Mouse (Mus musculus): ENCODE measurements around the gene Olfr479. TPM values are rescaled to one million over a fixed set of nuclear protein-coding genes. Genes with fewer than 3 reads are reported as not detected.

The Olfr479 gene
- not detected in 2 replicates for polyA plus RNA-seq (2015; fragmentation: Nextera tagmentation; extraction: Ambion mirVana)

DNA sequence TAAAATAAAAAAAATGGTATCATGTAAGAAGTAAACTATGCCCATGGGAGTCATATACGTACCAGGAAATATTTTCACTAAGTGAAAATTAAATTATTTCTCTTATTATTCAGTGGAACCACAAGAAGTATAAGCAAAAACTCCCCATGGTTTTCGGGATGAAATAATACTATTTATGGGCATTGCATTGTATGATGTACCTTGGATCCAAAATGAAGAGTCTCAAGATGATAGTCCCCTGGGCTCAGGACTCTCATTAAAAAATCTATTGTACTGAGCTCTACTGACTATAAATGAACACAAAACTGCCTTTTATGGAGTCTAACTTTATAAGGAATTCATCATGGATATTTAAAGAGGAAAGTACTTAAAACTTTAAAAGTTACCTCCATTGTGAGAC, at the start of gene Olfr479:
TSS of gene Olfr479 (plus strand) at position 301 of the 400 bp plus-strand sequence.

GRCm38 (mm10) chr7:108033889-108034288, 16.6 kb upstream of the Olfr479 start, which contains the start of gene Olfr478:
Gene Olfr478, minus strand, starts transcription at chr7:108033989.

GRCm38 (mm10) chr7:108067246-108067645, 16.8 kb downstream of the Olfr479 start, which contains the start of gene Olfr480:
Gene Olfr480, minus strand, starts transcription at chr7:108067346.

GRCm38 (mm10) chr7:108079555-108079954, 29.1 kb downstream of the Olfr479 start, which contains the start of gene Olfr481:
Gene Olfr481, plus strand, starts transcription at chr7:108079855.

DNA sequence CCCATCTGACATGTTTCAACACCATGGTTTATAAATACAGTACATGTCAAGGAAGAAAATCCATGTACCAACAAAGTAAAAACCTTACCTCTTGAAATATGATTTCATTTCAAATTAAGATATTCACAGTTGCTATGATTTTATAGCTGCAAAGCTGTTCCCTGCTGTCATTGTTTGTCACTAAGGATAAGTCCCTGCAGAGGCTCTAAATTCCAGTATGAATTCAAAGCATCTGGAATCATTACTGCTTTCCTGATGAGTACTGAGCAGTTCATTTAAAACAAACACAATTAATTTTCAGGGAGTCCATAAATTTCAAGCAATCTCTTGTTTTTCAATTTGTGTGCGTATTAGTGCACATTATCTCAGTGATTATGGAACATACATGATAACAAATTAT, 47.0 kb downstream of the Olfr479 start, which contains the start of gene Olfr482:
TSS of gene Olfr482 (minus strand) at position 101 of the 400 bp plus-strand sequence.

GRCm38 (mm10) chr7:108100549-108100948, 50.1 kb downstream of the Olfr479 start, which contains the start of gene Olfr483:
Gene Olfr483, plus strand, starts transcription at chr7:108100849.

Other genes starting within 250 kb of the Olfr479 start
- not detected in 2 replicates for gene Ovch2, start 249.5 kb upstream of the Olfr479 start, polyA plus RNA-seq (2015; fragmentation: Nextera tagmentation; extraction: Ambion mirVana)
- gene Olfr467, start 238.4 kb upstream of the Olfr479 start, polyA plus RNA-seq (2015; fragmentation: Nextera tagmentation; extraction: Ambion mirVana): not detected in 2 replicates
- gene Olfr469, start 225.2 kb upstream of the Olfr479 start, polyA plus RNA-seq (2015; fragmentation: Nextera tagmentation; extraction: Ambion mirVana): not detected in 2 replicates
- gene Olfr470, start 203.2 kb upstream of the Olfr479 start, polyA plus RNA-seq (2015; fragmentation: Nextera tagmentation; extraction: Ambion mirVana): not detected in 2 replicates
- gene Olfr472, start 152.8 kb upstream of the Olfr479 start, polyA plus RNA-seq (2015; fragmentation: Nextera tagmentation; extraction: Ambion mirVana): not detected in 2 replicates
- not detected in 2 replicates for gene Olfr473, start 120.2 kb upstream of the Olfr479 start, polyA plus RNA-seq (2015; fragmentation: Nextera tagmentation; extraction: Ambion mirVana)
- gene Olfr474, start 96.0 kb upstream of the Olfr479 start, polyA plus RNA-seq (2015; fragmentation: Nextera tagmentation; extraction: Ambion mirVana): not detected in 2 replicates
- gene Olfr476, start 85.9 kb upstream of the Olfr479 start, polyA plus RNA-seq (2015; fragmentation: Nextera tagmentation; extraction: Ambion mirVana): not detected in 2 replicates
- gene Olfr477, start 64.0 kb upstream of the Olfr479 start, polyA plus RNA-seq (2015; fragmentation: Nextera tagmentation; extraction: Ambion mirVana): not detected in 2 replicates
- not detected in 2 replicates for gene Olfr478, start 16.7 kb upstream of the Olfr479 start, polyA plus RNA-seq (2015; fragmentation: Nextera tagmentation; extraction: Ambion mirVana)
- gene Olfr480, start 16.7 kb downstream of the Olfr479 start, polyA plus RNA-seq (2015; fragmentation: Nextera tagmentation; extraction: Ambion mirVana): not detected in 2 replicates
- gene Olfr481, start 29.2 kb downstream of the Olfr479 start, polyA plus RNA-seq (2015; fragmentation: Nextera tagmentation; extraction: Ambion mirVana): not detected in 2 replicates
- 0.06 and 0.10 TPM in 2 replicates for gene Olfr482, start 46.9 kb downstream of the Olfr479 start, polyA plus RNA-seq (2015; fragmentation: Nextera tagmentation; extraction: Ambion mirVana)
- not detected in 2 replicates for gene Olfr483, start 50.2 kb downstream of the Olfr479 start, polyA plus RNA-seq (2015; fragmentation: Nextera tagmentation; extraction: Ambion mirVana)
- gene Olfr484, start 76.8 kb downstream of the Olfr479 start, polyA plus RNA-seq (2015; fragmentation: Nextera tagmentation; extraction: Ambion mirVana): not detected in 2 replicates
- gene Olfr485, start 109.2 kb downstream of the Olfr479 start, polyA plus RNA-seq (2015; fragmentation: Nextera tagmentation; extraction: Ambion mirVana): not detected in 2 replicates
- not detected in 2 replicates for gene Olfr486, start 122.0 kb downstream of the Olfr479 start, polyA plus RNA-seq (2015; fragmentation: Nextera tagmentation; extraction: Ambion mirVana)
- gene Olfr487, start 163.9 kb downstream of the Olfr479 start, polyA plus RNA-seq (2015; fragmentation: Nextera tagmentation; extraction: Ambion mirVana): not detected in 2 replicates
- not detected in 2 replicates for gene Olfr488, start 207.7 kb downstream of the Olfr479 start, polyA plus RNA-seq (2015; fragmentation: Nextera tagmentation; extraction: Ambion mirVana)
- gene Olfr490, start 238.2 kb downstream of the Olfr479 start, polyA plus RNA-seq (2015; fragmentation: Nextera tagmentation; extraction: Ambion mirVana): not detected in 2 replicates